Mouse (Mus musculus) ovary, postnatal 10 days (tissue): Measurements from ENCODE around the gene Dyx1c1.

Experiments used
- DNase-seq: peaks from one replicate; pipeline ENCODE4 v3.0.0; 2022; ENCODE audit warnings: low spot score

The Dyx1c1 gene

DNA sequence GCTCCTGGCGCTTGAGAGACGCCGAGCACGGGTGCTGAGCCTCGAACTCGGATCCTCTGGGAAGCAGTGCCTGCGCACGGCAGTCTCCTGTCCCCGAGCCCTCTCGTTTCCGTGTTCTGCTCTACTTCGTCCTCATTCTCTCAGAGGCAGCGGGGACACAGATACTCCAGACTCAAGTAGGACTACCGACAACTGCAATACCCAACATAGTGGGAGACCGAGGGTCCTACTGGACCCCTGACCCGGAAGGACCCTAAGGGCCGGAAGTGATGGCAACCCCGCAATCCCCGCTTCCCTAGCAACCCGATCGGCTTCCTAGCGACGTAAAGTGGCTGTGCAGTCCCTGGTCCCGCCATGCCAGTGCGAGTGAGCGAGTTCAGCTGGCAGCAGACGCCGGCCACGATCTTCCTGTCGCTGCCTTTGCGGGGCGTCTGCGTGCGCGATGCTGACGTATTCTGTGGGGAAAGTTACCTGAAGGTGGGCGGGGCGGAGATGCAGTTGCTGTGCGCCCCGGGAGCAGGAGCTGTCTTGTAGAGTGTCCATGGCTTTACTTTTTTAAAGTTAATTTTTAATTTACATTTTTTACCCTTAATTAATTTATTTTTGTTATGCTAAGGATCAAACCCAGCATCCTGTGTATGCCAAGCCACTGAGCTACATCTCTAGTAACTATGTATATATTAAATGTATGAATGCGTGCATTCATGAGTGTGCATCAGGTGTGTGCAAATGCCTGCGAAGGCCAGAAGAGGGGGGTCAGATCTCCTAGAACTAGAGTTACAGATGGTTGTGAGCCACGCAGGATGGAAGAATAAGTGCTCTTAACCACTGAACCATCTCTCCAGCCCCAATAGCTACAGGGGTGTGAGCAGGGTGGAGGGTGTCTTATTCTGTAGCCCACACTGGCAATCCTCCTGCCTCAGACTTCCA is at the start of gene Dyx1c1, which contains the start of gene Gm44503:
Gene Dyx1c1 (plus strand): TSS at position 265 of the 930 bp plus-strand sequence.
Gene Gm44503 (plus strand): TSS at position 332 of the 930 bp plus-strand sequence.
- peak; percentile 40 for DNase-seq

GRCm38 (mm10) chr9:72911381-72911780 is 47.2 kb upstream of the Dyx1c1 start:
- DNase-seq: no peak

DNA sequence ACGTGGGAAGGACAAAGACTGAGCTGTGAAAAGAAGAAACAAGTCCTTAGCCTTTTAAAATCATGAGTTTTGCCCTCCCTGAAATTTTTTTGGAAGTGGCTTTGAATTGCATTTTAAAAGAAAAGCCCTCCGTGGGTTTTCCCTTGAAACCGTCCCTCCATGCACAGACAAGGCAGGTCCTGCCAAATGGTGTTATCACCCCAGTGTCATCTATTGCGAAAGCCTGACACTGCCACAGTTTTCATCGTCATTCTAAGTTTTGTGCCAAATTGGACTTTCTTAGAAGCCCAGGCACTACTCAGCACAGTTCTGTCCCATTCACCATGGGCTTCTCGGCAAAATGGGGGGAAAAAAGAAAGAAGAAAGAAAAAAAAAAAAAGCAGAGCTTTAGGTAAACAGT is 45.0 kb upstream of the Dyx1c1 start:
- DNase-seq: no peak

DNA sequence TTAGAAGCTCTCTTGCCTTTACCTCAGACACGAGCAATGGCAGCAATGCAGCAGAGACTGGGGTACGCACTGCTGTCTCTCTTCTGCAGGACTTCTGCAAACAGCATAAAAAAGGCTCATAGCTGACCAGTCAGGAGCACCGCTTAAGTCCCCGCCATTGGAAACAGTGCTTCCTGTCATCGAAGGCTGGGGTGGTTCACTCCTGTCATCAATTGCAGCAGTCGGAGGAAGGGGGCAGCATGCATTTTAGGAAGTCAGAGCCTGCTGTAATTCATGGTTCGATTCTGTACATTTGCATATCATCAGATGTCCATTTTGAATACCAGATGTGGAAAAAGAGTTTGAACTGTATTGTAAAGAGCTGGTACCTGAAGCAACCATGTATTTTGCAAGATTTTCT is 42.9 kb upstream of the Dyx1c1 start:
- DNase-seq: no peak

GRCm38 (mm10) chr9:72923068-72923467 is 35.5 kb upstream of the Dyx1c1 start:
- DNase-seq: no peak

DNA sequence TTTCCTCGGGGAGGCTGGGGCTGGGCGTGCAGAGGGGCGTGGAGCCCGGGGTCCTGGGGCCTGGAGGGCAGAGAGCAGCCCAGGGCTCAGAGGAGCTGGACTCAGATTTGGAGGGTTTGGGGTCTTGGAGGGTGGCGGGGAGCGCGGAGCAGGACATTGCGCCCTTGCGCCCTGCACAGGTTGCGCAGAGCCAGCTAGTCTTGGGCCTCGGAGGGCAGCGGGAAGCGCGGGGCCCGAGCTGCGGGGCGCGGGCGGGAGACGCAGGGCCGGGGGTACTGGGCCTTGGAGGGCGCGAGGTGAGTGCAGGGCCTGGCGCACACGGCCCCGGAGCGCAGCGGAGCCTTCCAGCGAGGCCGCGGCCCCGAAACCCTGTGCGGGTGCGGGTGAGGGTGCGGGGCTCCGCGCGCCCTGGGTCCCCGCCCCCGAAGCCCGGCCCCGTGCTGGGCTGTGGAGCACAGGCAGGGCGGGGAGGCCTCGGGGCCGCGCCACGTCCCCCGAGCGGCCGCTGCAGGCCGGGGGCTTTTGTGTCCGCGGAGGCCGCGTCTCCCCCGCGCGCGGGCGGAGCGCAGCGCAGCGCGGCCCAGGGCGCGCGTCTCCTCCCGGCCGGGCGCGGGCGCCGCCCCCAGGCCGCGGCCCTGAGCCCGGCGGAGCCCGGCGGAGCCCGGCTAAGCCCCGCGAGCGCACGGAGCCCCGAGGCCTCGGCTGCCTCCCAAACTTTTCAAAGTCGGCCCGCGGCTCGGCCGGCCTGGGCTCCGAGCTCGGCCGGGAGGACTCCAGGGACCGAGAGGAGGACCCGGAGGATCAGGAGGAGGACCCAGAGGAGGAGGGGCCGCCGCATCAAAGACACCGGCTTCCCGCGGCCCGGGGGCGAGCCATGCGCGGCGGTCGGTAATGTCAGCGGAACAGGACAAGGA is 33.3 kb upstream of the Dyx1c1 start, which contains the start of gene Pygo1:
Gene Pygo1 (plus strand): TSS at position 625 of the 914 bp plus-strand sequence.
- DNase-seq: peak; percentile 45

GRCm38 (mm10) chr9:72925935-72926258 is 32.7 kb upstream of the Dyx1c1 start:
- peak; percentile 52 for DNase-seq

DNA sequence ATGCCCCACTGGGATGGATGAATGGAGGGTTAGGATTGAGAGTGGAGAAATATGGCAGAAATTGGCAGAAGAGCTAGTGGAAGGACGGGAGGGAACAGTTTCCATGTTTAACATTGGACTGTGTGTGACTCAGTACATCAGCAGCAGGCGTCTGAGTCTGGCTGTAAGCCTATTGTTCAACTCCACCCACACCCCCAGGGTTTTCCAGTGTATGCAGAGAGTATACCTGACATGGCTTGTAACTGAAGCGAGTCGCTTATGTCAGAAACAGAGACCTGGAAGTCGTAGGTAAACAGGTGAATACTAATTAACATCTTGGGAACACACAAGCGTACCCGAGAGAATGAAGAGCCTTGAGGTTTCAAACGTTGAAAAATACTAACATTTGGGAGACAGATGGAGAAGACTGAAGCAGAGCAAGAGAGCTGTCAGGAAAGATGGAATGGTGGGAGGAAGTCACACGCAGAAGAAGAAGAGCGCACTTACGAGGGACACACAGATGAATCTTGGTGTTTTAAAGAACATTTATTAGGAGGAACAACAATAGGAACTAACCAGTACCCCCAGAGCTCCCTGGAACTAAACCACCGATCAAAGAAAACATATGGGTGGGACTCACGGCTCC is 27.3 kb upstream of the Dyx1c1 start:
- no peak for DNase-seq

GRCm38 (mm10) chr9:72935309-72935708 is 23.3 kb upstream of the Dyx1c1 start:
- DNase-seq: no peak

- DNase-seq: no peak
These were observed 22.3 kb upstream of the Dyx1c1 start for GRCm38 (mm10) chr9:72936301-72936700.

GRCm38 (mm10) chr9:72943424-72943823 is 15.2 kb upstream of the Dyx1c1 start:
- DNase-seq: no peak

DNA sequence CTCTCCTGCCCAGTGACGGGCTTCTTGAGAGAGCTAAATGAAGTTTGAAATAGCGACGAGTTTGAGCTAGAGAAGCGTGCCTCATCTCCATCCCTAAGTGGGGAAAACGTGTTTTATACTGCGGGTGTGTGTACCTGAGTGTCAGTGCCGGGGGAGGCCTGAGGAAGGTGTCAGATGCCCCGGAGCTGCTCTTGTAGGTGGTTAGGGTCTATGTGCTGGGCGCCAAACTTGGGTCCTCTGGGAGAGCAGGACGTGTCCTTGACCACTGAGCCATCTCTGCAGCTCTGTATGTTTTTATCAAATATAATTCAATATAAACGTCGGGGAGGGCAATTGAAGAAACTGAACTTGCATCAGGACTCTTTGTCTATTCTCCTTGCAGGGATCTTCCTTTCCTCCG is 14.3 kb upstream of the Dyx1c1 start:
- DNase-seq: no peak

DNA sequence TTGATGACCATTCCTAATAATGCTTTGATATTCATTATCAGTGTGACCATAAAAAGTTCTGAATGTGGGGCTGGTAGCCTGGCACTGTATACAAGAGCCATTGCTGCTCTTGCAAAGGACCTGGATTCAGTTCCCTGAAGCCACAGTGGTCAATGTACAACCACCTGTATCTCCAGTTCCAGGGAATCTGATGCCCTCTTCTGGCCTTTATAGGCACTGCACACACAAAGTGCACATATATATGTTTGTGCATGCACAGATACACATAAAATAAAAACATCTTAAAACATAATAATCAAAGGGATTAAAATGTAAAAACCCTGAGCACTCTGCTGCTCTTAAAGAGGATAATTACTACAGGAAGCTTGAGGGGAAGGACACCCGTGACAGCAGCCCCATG is 11.6 kb upstream of the Dyx1c1 start:
- DNase-seq: no peak

DNA sequence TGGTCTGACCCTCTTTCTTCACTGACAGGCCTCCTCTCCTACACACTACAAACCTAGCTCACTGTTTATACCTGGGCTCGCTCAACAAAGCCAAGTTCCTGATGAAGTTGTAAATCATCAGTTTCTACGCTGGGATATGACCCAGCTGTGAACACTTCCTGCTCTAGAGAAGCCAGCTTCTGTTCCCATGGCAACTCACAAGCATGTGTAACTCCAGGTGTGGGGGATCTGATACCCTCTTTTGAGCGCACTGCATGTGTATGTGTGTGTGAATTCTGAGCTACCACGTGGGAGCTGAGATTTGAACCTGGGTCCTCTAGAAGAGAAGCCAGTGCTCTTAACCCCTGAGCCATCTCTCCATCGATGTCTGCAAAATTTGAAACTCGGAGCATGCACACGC is 9.0 kb upstream of the Dyx1c1 start:
- DNase-seq: no peak

DNA sequence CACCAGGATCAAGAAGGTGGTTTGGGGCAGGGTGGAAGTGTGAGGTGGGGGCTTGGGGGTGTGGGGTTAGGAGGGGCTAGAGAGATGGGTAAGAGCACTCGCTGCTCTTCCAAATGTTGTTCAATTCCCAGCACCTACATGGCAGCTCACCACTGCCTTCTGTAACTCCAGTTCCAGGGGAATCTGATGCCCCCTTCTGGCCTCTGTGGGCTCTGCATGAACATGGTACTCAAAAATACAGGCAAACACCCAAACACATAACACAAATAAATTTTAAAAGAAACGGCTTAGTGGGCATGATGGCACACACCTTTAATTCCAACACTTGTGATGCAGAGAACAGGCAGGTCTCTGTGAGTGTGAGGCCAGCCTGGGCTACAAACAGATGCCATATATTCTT is 3.8 kb upstream of the Dyx1c1 start:
- DNase-seq: no peak

DNA sequence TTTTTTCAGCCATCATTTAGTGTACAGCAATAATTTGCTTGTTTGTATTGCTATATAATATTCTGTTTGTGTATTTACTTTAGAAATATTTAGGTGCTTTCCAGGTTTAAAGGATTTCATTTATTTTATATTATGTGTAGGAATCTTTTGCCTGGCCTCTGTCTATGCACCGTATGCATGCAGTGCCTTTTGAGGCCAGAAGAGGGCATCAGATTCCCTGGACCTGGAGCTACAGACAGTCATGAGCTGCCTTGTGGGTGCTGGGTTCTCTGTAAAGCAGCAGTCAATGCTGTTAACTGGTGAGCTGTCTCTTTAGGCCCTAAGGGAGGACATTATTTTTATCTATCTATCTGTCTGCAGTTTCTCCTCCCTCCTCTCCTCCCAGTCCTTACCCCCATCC is 3.0 kb upstream of the Dyx1c1 start:
- no peak for DNase-seq

DNA sequence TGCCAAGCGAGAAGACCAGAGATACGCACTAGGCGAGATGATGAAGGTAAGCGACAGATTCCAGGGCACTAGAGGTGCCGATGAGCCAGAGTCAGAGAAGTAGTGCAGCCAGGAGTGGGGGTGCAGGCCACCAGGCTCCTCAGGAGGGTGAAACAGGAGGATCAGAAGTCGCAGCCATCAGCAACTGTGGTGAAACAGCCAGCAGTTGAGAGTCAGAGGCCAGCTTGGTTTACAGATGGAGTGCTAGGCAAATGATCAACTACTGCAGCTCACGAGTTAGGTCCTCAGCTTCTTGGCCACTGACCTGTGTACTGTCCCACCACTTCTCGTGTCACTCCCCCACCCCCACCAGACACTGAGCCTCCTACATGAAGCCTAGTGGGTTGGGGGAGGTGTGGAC is 2.8 kb downstream of the Dyx1c1 start:
- DNase-seq: no peak

DNA sequence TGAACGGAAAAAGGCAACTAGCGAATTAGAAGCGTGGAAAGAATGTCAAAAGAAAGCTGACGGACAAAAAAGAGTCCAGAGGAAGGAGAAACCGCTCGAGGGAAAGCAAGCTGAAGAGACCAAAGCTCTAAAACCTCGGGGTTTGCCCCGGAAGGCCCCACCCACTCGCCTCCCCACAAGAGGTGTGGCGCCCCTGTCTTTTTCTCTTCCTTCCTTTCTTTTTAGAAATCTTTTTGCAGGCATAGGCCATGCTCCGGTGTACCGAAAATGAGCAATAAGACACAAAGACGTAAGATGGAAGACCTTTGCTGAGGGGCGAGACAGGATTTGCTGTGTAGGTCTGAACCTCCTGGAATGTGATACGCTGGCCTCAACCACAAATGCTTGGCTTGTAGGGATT is 3.4 kb downstream of the Dyx1c1 start:
- DNase-seq: no peak

DNA sequence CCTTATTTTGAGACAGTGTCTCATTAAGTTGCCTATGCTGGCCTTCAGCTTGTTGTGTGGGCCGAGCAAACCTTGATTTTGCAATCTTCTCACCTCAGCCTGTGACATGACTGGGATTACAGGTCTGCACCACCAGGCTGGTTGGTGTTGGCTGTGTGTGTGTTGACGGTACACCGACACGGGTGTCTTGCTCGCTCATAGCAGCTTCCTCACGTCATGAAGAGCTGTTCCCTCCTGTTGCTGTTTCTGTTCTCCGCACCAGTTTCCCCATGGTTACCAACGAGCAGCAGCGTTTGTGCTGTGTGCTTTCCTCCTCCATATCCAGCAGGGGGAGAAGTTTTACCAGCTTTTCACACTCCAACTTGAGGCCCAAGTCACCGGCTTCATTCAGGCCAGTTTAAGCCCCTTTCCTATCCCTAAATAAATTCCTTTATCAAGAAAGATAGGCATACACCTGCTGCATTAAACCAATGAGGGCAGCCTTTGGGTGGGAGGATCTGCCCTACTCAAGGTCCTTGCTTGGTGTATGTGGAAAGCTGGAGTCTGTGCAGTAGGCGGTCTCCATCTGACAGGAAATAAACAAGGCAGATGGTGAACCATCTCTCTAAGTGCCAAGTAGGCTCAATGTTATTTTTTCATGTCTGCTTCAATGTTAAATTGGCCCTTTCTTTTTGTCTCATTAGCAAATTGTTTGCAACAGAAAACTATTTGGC is 9.9 kb downstream of the Dyx1c1 start:
- DNase-seq: no peak

- DNase-seq: no peak
These were observed 11.3 kb downstream of the Dyx1c1 start for GRCm38 (mm10) chr9:72969874-72970273.

GRCm38 (mm10) chr9:72972435-72972834 is 13.8 kb downstream of the Dyx1c1 start:
- no peak for DNase-seq

- no peak for DNase-seq
These were observed 14.4 kb downstream of the Dyx1c1 start for GRCm38 (mm10) chr9:72972984-72973383.
